Mouse (Mus musculus) lung, postnatal 0 days (tissue): Measurements from ENCODE around the gene Kctd6. TPM values are rescaled to one million over a fixed set of nuclear protein-coding genes. Genes with fewer than 3 reads are reported as not detected.
A peak's percentile ranks its signal among the peaks of the same experiment; 100 is the strongest.

Experiments used
- ATAC-seq: fragments of 200-750 bp; cut with Nextera tagmentation; 2 replicates; pipeline ENCODE4 v1.8.0; 2017; ENCODE audit warnings: moderate library complexity
- DNase-seq: peaks from one replicate; pipeline ENCODE4 v3.0.0-alpha.2; 2016; ENCODE audit warnings: low spot score
- H3K27ac ChIP-seq: fragments of 300-500 bp; sonication (generic); 2 replicates; pipeline ENCODE4 v1.5.1; 2014; ENCODE audit warnings: antibody characterized with exemption, mild to moderate bottlenecking, low read length, mixed read lengths
- H3K27me3 ChIP-seq: fragments of 300-500 bp; sonication (generic); replicated peaks from 2 replicates; pipeline ENCODE4 v1.6.1; 2014; ENCODE audit warnings: low read length, mixed read lengths; ENCODE audit not compliant: insufficient read depth
- H3K36me3 ChIP-seq: fragments of 300-500 bp; sonication (generic); 2 replicates; pipeline ENCODE4 v1.6.1; 2014; ENCODE audit warnings: low read length, mixed read lengths; ENCODE audit not compliant: insufficient read depth
- H3K4me1 ChIP-seq: fragments of 300-500 bp; sonication (generic); 2 replicates; pipeline ENCODE4 v1.6.1; 2014; ENCODE audit warnings: antibody characterized with exemption, low read depth, low read length, mixed read lengths; ENCODE audit not compliant: insufficient read depth
- H3K4me2 ChIP-seq: fragments of 300-500 bp; sonication (generic); replicated peaks from 2 replicates; pipeline ENCODE4 v1.6.1; 2014; ENCODE audit warnings: low read depth, mild to moderate bottlenecking, low read length, moderate library complexity, mixed read lengths
- H3K4me3 ChIP-seq: fragments of 300-500 bp; sonication (generic); 2 replicates; pipeline ENCODE4 v1.5.1; 2014; ENCODE audit warnings: low read depth, low read length
- H3K9ac ChIP-seq: fragments of 300-500 bp; sonication (generic); replicated peaks from 2 replicates; pipeline ENCODE4 v1.6.1; 2014; ENCODE audit warnings: low read depth, mild to moderate bottlenecking
- H3K9me3 ChIP-seq: fragments of 300-500 bp; sonication (generic); 2 replicates; pipeline ENCODE4 v1.6.1; 2016; ENCODE audit warnings: low read length, mixed read lengths
- CTCF ChIP-seq: IDR thresholded peaks from 2 replicates; pipeline ENCODE4 v1.5.1; 2016; ENCODE audit warnings: antibody characterized with exemption, mild to moderate bottlenecking
- EP300 ChIP-seq: IDR thresholded peaks from 2 replicates; pipeline ENCODE4 v1.6.1; 2016; ENCODE audit warnings: antibody characterized with exemption, mild to moderate bottlenecking, control low read depth
- WGBS: fragments of 180-500 bp; shearing (Covaris S2); extraction: QIAGEN DNeasy Blood & Tissue Kit; methylation state at CpG from one replicate; pipeline ENCODE4 v1.1.7; 2014; 5-methylcytosine and 5-hydroxymethylcytosine counted together
- polyA plus RNA-seq: library from polyadenylated mRNA; unstranded; fragments of >200 nt; fragmentation: Nextera tagmentation; extraction: Ambion mirVana; gene quantifications from 2 replicates; pipeline ENCODE4 v1.2.1, GENCODE M21; 2015

Kctd6 gene
- polyA plus RNA-seq, 1 experiment from 2014 or later: 19.5 TPM

DNA sequence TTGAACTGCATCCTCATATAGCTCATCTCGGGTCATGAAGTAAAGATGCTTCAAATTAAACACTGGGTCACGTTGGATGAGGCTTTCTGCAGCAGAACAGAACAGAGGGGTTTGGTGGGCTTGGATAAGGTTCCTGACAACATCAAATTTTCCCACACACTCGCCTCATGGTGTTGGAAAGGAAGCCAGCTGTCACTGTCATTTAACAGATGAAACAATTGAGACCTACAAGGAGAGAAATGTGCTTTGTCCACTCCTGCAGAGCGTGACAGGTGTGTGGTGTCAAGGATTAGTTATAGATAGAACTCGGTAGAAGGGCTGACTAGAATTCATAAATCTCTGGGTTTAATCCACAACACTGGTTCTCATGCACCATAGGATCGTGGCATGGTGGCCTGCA lies 42.1 kb downstream of the Kctd6 start:
- WGBS: 63% methylated on average over 6 of the region's 6 CpGs
- Histone ChIP-seq H3K4me1 (peaks cover 4% of the 10 kb centered on the region; the same call in 1 of the 2 replicates), H3K4me2 (no peak overlapping the region), H3K27me3 (no peaks in the 10 kb centered on the region), H3K36me3 (no peaks in the 10 kb centered on the region), H3K9ac (no peak overlapping the region), H3K27ac (no peak overlapping the region), H3K4me3 (no peak overlapping the region), H3K9me3 (no peaks in the 10 kb centered on the region)
- no peak for DNase-seq
- no peak for TF ChIP-seq CTCF
- TF ChIP-seq EP300: no peak
- ATAC-seq: no peak

DNA sequence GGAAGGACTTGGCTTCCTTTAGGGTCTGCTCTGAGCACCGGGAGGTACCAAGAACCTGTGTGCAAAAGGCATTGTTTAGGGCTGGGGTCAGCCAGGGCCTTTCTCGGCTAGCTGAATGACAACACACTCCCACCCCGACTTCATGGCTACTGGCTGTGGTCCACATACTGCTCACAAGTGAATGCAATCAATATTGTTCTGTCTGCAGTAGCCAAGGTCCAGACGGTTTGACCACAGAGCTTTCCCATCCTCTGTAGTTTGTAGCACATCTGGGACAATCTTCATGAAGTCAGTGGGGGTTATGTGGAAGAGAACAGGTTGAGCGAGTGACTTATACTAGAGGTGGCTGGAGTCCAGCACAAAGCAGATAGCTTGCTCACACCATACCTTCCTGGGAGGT lies 42.9 kb downstream of the Kctd6 start:
- H3K27me3 ChIP-seq: no peaks in the 10 kb centered on the region
- no peak for ATAC-seq

DNA sequence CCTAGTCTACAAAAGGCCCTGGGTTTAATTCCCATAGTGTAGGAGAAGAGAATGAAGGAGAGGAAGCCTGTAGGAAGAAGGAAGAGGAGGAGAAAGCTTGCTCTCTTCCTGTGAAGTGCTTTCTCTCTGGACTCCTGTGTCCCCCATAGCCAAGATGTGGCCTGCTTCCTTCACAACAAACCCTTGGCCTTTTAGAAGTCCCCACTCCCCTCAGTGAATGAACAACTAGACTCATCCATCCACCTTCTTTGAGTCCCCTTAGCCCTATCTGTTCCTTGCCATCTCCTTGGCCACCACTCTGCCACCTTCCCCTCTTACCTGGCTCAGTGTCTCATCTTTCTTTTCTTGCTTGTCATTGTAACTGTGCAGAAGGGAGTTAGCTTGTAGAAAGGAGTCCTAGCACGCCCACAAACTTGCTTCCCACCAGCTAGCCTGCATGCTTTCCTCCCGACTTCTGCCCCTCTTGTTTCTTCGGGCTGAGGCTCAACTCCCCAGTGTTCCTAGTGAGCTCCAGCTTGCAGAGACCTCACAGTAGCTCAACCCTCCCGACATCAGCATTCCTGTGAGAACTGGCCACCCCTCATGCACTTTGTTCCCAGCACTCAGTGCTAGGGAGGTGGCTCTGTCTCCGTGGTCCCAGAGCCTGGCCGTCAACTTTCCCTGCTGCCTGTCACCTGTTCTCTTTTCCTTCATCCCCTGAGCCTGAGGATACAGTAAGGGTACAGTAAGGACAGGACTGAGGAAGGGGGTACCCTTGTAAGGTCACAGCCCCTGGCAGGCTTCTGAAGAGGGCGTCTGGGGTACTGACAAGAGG lies 43.8 kb downstream of the Kctd6 start:
- Histone ChIP-seq H3K9me3 (no peaks in the 10 kb centered on the region), H3K27me3 (no peaks in the 10 kb centered on the region), H3K4me2 (no peak overlapping the region), H3K4me3 (no peak overlapping the region), H3K36me3 (no peaks in the 10 kb centered on the region), H3K4me1 (peaks cover 4% of the 10 kb centered on the region; the same call in 1 of the 2 replicates), H3K27ac (no peak overlapping the region), H3K9ac (no peak overlapping the region)
- ATAC-seq: 0 out of 2 replicates have a peak, but pooled peaks have one; percentile 10
- no peak for DNase-seq
- TF ChIP-seq CTCF (no peak), EP300 (no peak)
- WGBS: 45% methylated on average over 7 of the region's 7 CpGs

More for the DNA sequence above, 42.9 kb downstream of the Kctd6 start:
- no peaks in the 10 kb centered on the region for H3K36me3 ChIP-seq
- H3K4me2 ChIP-seq: no peak overlapping the region
- peak; percentile 11 for DNase-seq
- WGBS: 58% methylated on average over 5 of the region's 5 CpGs
- no peak overlapping the region for H3K4me3 ChIP-seq
- H3K9ac ChIP-seq: no peak overlapping the region
- H3K27ac ChIP-seq: no peak overlapping the region
- H3K9me3 ChIP-seq: no peaks in the 10 kb centered on the region
- peaks cover 4% of the 10 kb centered on the region; the same call in 1 of the 2 replicates for H3K4me1 ChIP-seq
- TF ChIP-seq CTCF (no peak), EP300 (no peak)

DNA sequence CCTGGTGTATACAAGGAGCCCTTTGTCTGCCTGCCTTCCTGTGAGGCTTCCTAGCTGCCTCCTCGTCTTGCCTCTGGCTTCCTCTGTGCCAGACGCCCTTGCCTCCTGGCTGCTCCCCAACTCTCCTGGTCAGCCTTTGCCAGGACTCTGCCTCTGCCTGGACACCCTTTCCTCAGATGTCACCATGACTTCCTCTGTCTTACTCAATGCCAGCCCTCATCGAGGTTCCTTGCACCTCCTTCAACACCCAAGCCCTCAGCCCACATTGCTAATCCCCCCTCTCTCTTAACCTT lies 44.3 kb downstream of the Kctd6 start:
- Histone ChIP-seq H3K27ac (no peak overlapping the region), H3K4me1 (peaks cover 4% of the 10 kb centered on the region; the same call in 1 of the 2 replicates), H3K4me3 (no peak overlapping the region), H3K36me3 (no peaks in the 10 kb centered on the region), H3K9ac (no peak overlapping the region), H3K27me3 (no peaks in the 10 kb centered on the region), H3K9me3 (no peaks in the 10 kb centered on the region), H3K4me2 (no peak overlapping the region)
- DNase-seq (no peak), ATAC-seq (0 out of 2 replicates have a peak, but pooled peaks have one; percentile 1)
- TF ChIP-seq CTCF (no peak), EP300 (no peak)
- WGBS: 36% methylated on average over 3 of the region's 3 CpGs

DNA sequence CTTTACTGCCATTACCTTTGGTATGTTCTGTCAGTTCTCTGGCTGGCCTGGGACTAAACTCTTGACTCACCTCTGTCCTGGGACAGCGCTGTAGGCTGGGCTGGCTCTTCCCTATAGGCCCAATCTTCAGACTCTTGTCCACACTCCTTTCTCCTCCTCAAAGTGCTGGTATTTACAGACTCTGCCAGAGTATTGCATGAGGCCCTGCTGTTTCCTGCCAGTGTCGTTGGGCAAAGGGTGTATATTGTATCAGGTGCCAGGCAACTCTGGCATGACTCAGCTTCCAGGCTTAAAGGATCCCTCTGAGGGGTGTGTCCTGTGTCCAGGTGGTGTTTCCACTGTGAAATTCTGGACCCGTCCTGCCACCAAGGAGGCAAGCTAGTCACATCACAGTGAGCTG lies 44.8 kb downstream of the Kctd6 start:
- Histone ChIP-seq H3K9me3 (no peaks in the 10 kb centered on the region), H3K4me3 (no peak overlapping the region), H3K9ac (no peak overlapping the region), H3K27ac (no peak overlapping the region), H3K4me1 (peaks cover 4% of the 10 kb centered on the region; the same call in 1 of the 2 replicates), H3K27me3 (no peaks in the 10 kb centered on the region), H3K36me3 (no peaks in the 10 kb centered on the region), H3K4me2 (no peak overlapping the region)
- WGBS: 37% methylated on average over 3 of the region's 3 CpGs
- DNase-seq (peak; percentile 74), ATAC-seq (peak; percentile 89)
- no peak for TF ChIP-seq EP300
- no peak for TF ChIP-seq CTCF

DNA sequence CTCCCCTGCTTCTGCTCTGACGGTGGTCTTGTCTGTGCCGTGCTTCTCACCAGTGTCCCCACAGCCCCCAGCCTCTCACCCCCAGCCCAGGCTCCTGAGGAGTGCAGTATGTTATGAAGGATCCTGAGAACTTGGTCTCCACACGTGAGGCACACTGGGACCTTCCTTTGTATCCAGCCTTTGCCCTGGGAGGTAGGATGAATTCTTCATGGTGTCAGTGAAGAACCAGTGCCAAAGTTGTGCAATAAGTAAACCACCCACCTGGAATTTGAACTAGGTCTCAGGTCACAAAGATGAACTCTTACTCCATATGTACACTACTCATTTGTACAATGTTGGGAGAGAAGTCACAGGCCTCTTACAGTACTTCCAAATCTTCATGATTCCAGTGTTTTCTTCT lies 45.2 kb downstream of the Kctd6 start, which contains the start of gene Acox2:
TSS of gene Acox2 (minus strand) at position 188 of the 400 bp plus-strand sequence.
- Histone ChIP-seq H3K4me2 (no peak within 1 kb of the TSS), H3K27ac (no peak within 1 kb of the TSS), H3K4me3 (no peak within 1 kb of the TSS), H3K4me1 (peaks cover 4% of the 10 kb centered on the region; the same call in 1 of the 2 replicates), H3K9ac (no peak within 1 kb of the TSS), H3K9me3 (no peaks in the 10 kb centered on the region), H3K36me3 (no peaks in the 10 kb centered on the region), H3K27me3 (no peaks in the 10 kb centered on the region)
- TF ChIP-seq CTCF (no peak), EP300 (no peak)
- ATAC-seq (no peak), DNase-seq (no peak)
- WGBS: 67% methylated on average over 3 of the region's 3 CpGs
